Mouse (Mus musculus): ENCODE data around the gene Slc15a2. TPM values are rescaled to one million over a fixed set of nuclear protein-coding genes. Genes with fewer than 3 reads are reported as not detected.

Slc15a2 gene
- polyA plus RNA-seq, 1 experiment from 2014 or later, result 2.1 TPM

DNA sequence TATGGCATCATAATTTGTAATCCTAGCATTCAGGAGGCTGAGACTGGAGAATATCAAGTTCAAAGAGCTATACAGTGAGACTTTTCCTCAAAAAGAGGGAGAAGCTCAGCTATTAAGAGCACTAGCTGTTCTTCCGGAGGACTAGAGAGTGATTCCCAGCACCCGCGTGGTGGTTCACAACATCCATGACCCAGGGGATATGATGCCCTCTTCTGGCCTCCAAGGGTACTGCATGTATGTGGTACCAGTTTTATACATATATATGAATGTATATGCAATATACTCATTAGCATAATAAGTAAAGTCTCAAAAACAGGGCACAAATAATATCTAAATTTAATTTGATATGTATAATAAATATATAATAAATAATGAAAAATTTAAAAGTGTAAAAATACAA is 17.6 kb upstream of the Slc15a2 start:
- no peak for ATAC-seq
- Histone ChIP-seq H3K36me3 (no peaks in the 10 kb centered on the region), H3K4me2 (no peak overlapping the region), H3K9me3 (replicated peaks) (no peaks in the 10 kb centered on the region; the same call in 1 of the 2 replicates), H3K27ac (no peak overlapping the region), H3K4me1 (no peaks in the 10 kb centered on the region), H3K4me3 (no peak overlapping the region), H3K9ac (no peak overlapping the region), H3K27me3 (replicated peaks) (no peaks in the 10 kb centered on the region)
- 78% methylated on average over 3 of the region's 3 CpGs for WGBS (ENCODE audit: insufficient replicate concordance)

DNA sequence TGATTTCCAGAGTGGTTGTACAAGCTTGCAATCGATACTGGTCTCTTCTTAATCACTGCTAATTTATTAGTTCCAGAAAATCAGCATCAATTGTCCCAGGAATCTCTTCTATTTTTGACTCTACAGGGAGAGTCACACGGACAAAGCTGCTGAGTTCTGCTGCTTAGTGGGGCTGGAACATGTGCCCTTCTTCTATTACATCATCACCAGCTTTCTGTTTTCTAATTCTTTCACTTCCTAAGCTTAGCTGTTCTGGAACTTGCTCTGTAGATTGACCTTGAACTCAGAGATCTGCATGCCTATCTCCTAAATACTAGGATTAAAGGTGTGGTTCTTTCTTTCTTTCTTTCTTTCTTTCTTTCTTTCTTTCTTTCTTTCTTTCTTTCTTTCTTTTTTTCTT is 13.6 kb upstream of the Slc15a2 start:
- Histone ChIP-seq H3K4me3 (no peak overlapping the region), H3K9me3 (replicated peaks) (no peaks in the 10 kb centered on the region; the same call in 1 of the 2 replicates), H3K27me3 (replicated peaks) (no peaks in the 10 kb centered on the region), H3K4me2 (no peak overlapping the region), H3K36me3 (no peaks in the 10 kb centered on the region), H3K4me1 (no peaks in the 10 kb centered on the region), H3K9ac (no peak overlapping the region), H3K27ac (no peak overlapping the region)
- 41% methylated on average over 2 of the region's 2 CpGs for WGBS (ENCODE audit: insufficient replicate concordance)
- ATAC-seq, result no peak

DNA sequence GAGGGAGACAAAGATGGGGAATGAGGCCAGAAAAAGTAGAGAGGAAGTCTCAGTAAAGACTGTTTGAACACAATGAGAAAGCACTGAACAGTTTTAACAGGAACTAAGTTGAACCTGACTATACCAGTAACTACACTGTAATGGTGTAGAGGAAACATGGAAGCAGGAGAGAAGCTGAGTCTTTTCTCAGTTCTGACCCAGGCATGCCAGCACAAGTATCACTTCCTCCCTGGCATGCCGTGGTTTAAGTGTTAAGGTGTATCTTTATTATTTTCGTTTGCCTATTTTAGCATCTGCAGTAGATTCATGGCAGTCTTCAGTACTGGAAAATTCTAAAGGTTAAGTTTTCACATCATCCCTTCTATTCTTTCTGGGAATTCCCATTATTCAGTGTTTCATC is 10.2 kb upstream of the Slc15a2 start:
- Histone ChIP-seq H3K9me3 (replicated peaks) (no peaks in the 10 kb centered on the region), H3K27ac (no peak overlapping the region)
- WGBS (ENCODE audit: insufficient replicate concordance), result 53% methylated on average over 2 of the region's 2 CpGs

DNA sequence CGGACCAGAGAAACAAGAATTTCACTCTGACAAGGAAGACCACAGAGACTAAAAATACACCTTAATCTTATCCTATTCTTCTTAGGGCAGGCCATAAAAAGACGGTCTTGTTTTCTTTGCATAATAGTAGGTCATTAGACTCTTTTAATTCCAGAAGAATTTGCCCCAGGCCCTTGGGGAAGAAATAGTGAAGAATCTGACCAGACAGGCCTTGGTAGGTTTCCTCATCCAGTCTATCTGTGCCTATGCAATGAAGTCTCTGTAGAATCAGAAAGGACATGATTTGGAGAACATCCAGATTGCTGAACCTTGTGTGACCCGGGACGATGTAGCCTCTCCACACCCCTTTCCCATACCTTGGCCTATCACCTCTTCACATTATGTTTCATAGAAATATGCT is 5.4 kb upstream of the Slc15a2 start:
- Histone ChIP-seq H3K4me3 (no peak overlapping the region), H3K27me3 (replicated peaks) (no peaks in the 10 kb centered on the region), H3K9me3 (replicated peaks) (no peaks in the 10 kb centered on the region), H3K9ac (no peak overlapping the region), H3K4me2 (no peak overlapping the region), H3K36me3 (no peaks in the 10 kb centered on the region), H3K4me1 (no peaks in the 10 kb centered on the region), H3K27ac (no peak overlapping the region)
- no peak for ATAC-seq
- 70% methylated on average over 4 of the region's 4 CpGs for WGBS (ENCODE audit: insufficient replicate concordance)

More for the DNA sequence above, 10.2 kb upstream of the Slc15a2 start:
- H3K9ac ChIP-seq, result no peak overlapping the region
- H3K27me3 ChIP-seq (replicated peaks), result no peaks in the 10 kb centered on the region
- no peaks in the 10 kb centered on the region for H3K36me3 ChIP-seq
- no peak overlapping the region for H3K4me2 ChIP-seq
- ATAC-seq, result no peak
- H3K4me3 ChIP-seq, result no peak overlapping the region
- H3K4me1 ChIP-seq, result no peaks in the 10 kb centered on the region

DNA sequence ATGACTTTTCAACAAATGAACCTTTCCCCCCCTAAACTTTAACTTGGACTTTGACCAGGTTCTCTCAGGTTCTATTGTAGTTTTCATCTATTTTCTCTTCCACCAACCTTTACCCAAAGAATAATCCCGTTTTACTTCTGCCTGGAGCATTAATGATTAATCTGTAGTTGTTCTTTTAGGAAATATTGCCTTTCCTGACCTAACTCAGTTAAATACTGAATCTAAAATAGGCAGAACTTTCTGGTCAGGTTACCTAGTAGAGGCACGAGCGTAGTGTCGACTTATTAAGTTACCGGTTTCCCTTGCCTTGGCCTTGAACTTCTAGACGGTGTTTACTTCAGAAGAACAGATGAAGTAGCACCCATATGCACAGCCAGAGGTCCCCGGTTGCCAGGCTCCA is 1.7 kb upstream of the Slc15a2 start:
- H3K27me3 ChIP-seq (replicated peaks), result no peaks in the 10 kb centered on the region
- 64% methylated on average over 7 of the region's 7 CpGs for WGBS (ENCODE audit: insufficient replicate concordance)
- no peaks in the 10 kb centered on the region for H3K4me1 ChIP-seq
- no peaks in the 10 kb centered on the region for H3K9me3 ChIP-seq (replicated peaks)
- no peak overlapping the region for H3K4me2 ChIP-seq
- no peak overlapping the region for H3K27ac ChIP-seq
- ATAC-seq, result no peak
- H3K9ac ChIP-seq, result no peak overlapping the region
- H3K4me3 ChIP-seq, result no peak overlapping the region
- H3K36me3 ChIP-seq, result no peaks in the 10 kb centered on the region

DNA sequence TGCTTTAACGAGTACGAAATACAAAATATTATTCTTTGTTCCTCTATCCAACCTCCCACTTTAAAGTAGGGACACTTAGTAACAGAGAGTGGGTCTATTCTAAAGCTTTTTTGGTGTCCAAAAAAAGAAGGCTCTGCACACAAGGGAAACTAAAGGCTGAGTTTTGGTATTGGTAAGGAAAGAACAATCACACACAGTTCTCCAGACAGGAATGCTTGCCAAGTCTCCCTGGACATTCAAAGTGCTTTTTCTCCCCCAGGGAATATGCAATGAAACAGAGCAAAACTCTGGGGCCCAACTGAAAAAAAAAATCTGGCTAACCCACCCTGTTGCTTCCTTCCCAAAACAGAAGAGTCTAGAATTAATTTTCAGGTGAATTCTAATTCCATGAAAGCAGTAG is 616 bp downstream of the Slc15a2 start:
- Histone ChIP-seq H3K4me3 (no peak overlapping the region), H3K27ac (no peak overlapping the region), H3K4me1 (no peaks in the 10 kb centered on the region), H3K36me3 (no peaks in the 10 kb centered on the region), H3K9me3 (replicated peaks) (no peaks in the 10 kb centered on the region), H3K4me2 (no peak overlapping the region), H3K9ac (no peak overlapping the region), H3K27me3 (replicated peaks) (no peaks in the 10 kb centered on the region)
- ATAC-seq, result no peak
- 81% methylated on average over 2 of the region's 2 CpGs for WGBS (ENCODE audit: insufficient replicate concordance)

DNA sequence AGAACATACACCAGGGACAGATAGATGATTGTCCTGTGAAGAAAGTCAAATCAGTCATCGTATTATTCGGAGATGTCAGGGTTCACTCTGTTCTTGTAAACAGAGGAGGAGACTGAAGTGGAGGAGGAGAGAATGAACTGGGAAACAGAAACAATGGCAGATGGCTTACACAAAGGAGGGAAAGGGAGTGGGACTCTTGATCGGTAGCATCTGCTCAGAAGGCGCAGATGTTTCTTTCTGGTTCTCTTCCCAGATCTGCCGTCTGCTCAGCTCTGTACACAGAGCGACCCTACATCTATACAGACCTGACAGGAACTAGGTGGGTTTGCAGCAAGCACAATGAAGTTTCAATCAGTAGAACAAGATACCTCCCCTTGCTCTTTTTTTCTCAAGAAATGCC is 9.1 kb downstream of the Slc15a2 start:
- no peak for ATAC-seq
- Histone ChIP-seq H3K4me1 (no peaks in the 10 kb centered on the region), H3K4me2 (no peak overlapping the region), H3K27me3 (replicated peaks) (0 out of 2 replicates have a peak, but pooled peaks cover 2% of the 10 kb centered on the region), H3K4me3 (no peak overlapping the region), H3K9me3 (replicated peaks) (no peaks in the 10 kb centered on the region), H3K36me3 (no peaks in the 10 kb centered on the region), H3K9ac (no peak overlapping the region), H3K27ac (no peak overlapping the region)
- 73% methylated on average over 6 of the region's 6 CpGs for WGBS (ENCODE audit: insufficient replicate concordance)

DNA sequence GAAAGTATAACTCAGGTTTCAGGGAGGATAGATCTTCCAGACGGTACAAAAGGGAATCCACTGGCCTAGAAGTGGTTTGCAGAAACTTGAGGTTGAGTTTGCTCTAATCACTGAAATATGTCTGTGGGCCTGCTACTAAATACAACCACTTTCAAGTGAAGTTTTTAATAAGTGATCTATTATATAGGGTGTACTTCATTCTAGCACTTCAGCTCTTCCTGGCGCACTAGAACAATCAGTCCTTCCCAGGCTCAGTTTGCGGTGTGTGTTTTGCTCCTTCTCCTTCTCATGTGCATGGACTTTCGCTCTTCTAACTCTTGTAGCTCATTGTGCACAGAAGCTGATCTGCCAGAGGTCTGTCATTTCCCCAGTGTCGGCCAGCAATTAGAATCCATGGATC is 11.8 kb downstream of the Slc15a2 start:
- no peak for ATAC-seq
- H3K36me3 ChIP-seq, result no peaks in the 10 kb centered on the region

DNA sequence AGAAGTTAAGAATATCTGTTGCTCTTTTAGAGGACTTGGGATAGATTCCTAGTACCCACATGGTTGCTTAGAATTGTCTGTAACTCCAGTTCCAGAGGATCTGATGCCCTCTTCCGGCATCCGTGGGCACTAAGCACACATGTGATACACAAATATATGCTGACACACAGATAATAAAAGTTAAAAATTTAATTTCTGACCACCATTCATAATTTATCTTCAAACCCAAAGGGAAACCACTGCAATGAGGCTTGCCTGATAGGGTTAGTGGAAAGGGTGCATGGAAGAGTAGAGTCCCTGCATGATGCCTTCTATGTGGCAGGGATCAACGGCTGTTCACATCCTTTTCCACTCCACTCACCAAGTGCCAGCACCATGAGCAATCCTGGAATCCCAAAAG is 13.1 kb downstream of the Slc15a2 start:
- no peak overlapping the region for H3K27ac ChIP-seq
- no peaks in the 10 kb centered on the region for H3K36me3 ChIP-seq
- 0 out of 2 replicates have a peak, but pooled peaks cover 2% of the 10 kb centered on the region for H3K27me3 ChIP-seq (replicated peaks)
- no peak overlapping the region for H3K4me3 ChIP-seq
- no peaks in the 10 kb centered on the region for H3K4me1 ChIP-seq
- no peaks in the 10 kb centered on the region for H3K9me3 ChIP-seq (replicated peaks)
- WGBS (ENCODE audit: insufficient replicate concordance), result 78% methylated on average over 3 of the region's 3 CpGs
- H3K9ac ChIP-seq, result no peak overlapping the region
- no peak for ATAC-seq
- no peak overlapping the region for H3K4me2 ChIP-seq

More for the DNA sequence above, 11.8 kb downstream of the Slc15a2 start:
- H3K4me2 ChIP-seq, result no peak overlapping the region
- 73% methylated on average over 5 of the region's 5 CpGs for WGBS (ENCODE audit: insufficient replicate concordance)
- no peak overlapping the region for H3K9ac ChIP-seq
- H3K27me3 ChIP-seq (replicated peaks), result 0 out of 2 replicates have a peak, but pooled peaks cover 2% of the 10 kb centered on the region
- H3K27ac ChIP-seq, result no peak overlapping the region
- no peaks in the 10 kb centered on the region for H3K4me1 ChIP-seq
- H3K9me3 ChIP-seq (replicated peaks), result no peaks in the 10 kb centered on the region
- no peak overlapping the region for H3K4me3 ChIP-seq

DNA sequence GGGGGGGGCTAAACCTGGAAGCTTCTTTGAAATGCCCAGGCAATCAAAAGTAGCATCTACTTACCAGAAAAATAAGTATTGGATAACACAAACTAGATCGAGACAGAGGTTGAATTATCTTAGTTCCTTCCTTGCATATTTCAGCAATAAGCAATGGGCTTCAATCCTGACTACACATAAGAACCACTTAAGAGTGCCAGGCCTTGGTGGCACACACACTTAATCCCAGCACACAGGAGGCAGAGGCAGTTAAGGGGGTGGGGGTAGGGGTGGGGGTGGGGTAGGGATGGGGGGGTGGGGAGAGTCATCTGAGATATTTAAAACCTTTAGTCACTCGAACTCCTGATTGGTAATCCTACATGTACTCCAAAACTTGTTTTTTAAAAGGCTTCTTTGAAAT is 13.5 kb downstream of the Slc15a2 start:
- Histone ChIP-seq H3K4me1 (no peaks in the 10 kb centered on the region), H3K9ac (no peak overlapping the region), H3K27ac (no peak overlapping the region), H3K36me3 (no peaks in the 10 kb centered on the region), H3K4me2 (no peak overlapping the region), H3K27me3 (replicated peaks) (0 out of 2 replicates have a peak, but pooled peaks cover 2% of the 10 kb centered on the region), H3K9me3 (replicated peaks) (no peaks in the 10 kb centered on the region), H3K4me3 (no peak overlapping the region)
- 61% methylated on average over 2 of the region's 2 CpGs for WGBS (ENCODE audit: insufficient replicate concordance)
- no peak for ATAC-seq

DNA sequence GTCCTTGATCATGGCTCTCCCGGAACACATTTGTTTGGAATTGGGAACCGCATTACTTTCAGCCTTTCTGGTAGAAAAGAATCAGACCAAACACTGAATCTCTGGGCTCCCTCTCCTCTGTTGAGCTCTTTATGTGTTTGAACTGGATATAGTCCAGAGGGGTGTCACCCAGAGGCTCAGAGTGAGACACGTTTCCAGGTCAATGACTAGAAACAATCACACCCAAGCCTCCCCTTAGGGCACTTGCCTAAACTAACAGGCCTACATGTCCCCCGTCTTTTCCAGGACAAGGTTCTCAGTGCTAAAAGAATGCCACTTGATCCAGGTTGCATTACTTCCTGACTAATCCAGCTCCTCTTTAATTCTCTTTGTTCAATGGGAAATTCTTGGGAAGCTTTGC is 13.9 kb downstream of the Slc15a2 start:
- H3K4me1 ChIP-seq, result no peaks in the 10 kb centered on the region
- H3K9ac ChIP-seq, result no peak overlapping the region
- H3K27me3 ChIP-seq (replicated peaks), result 0 out of 2 replicates have a peak, but pooled peaks cover 2% of the 10 kb centered on the region
- no peak for ATAC-seq
- H3K27ac ChIP-seq, result no peak overlapping the region
- H3K36me3 ChIP-seq, result no peaks in the 10 kb centered on the region
- H3K4me2 ChIP-seq, result no peak overlapping the region
- no peak overlapping the region for H3K4me3 ChIP-seq
- 77% methylated on average over 4 of the region's 4 CpGs for WGBS (ENCODE audit: insufficient replicate concordance)
- no peaks in the 10 kb centered on the region for H3K9me3 ChIP-seq (replicated peaks)

DNA sequence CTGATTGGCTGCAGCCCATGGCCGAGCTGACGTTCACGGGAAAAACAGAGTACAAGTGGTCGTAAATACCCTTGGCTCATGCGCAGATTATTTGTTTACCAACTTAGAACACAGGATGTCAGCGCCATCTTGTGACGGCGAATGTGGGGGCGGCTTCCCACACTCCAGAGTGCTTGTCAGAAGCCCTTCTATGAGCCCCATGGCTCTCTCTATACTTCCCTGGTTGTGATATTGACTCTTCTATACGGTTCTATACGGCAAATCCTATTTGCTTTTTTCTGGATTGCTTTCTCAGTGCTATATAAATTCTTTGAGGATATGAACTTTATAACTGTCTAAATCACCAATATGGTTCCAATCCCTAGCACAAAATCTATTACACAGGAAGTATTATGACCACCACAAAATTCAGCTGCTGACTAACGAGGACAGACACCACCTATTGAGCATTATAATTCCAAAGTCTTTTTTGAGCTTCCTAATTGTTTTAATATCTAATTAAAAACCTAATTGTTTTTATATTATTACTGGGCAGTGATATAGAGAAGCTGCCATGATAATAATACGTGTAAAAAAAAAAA is 14.5 kb downstream of the Slc15a2 start:
- Histone ChIP-seq H3K27me3 (replicated peaks) (no peaks in the 10 kb centered on the region), H3K27ac (no peak overlapping the region), H3K9me3 (replicated peaks) (no peaks in the 10 kb centered on the region), H3K4me3 (no peak overlapping the region), H3K4me2 (0 out of 2 replicates have a peak overlapping the region, but pooled peaks have one; percentile 8), H3K9ac (no peak overlapping the region), H3K36me3 (no peaks in the 10 kb centered on the region), H3K4me1 (no peaks in the 10 kb centered on the region)
- peak; percentile 58; the same call in 1 of the 2 replicates for ATAC-seq
- WGBS (ENCODE audit: insufficient replicate concordance), result 63% methylated on average over 9 of the region's 13 CpGs

DNA sequence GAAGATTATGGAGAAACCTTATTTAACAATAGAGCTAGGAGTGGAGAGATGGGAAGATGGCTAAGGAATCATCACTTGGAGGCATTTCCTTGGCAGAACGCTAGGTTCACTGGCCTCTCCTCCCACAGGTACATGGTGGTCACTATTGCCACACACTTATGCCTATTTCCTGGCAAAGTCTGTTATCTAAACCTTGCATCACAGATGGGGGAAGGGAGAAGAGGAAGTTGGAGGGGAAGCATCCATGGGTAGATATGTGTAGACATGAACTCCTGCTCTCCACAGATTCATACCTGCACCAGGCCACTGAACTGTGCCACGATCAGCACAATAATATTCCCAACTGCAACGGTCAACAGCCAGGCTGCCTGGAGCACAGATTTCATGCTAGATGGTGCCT is 32.8 kb downstream of the Slc15a2 start:
- ATAC-seq, result no peak
- WGBS (ENCODE audit: insufficient replicate concordance), result 55% methylated on average over 3 of the region's 3 CpGs
- Histone ChIP-seq H3K36me3 (peaks cover 8% of the 10 kb centered on the region; the same call in 1 of the 2 replicates), H3K4me1 (no peaks in the 10 kb centered on the region), H3K4me2 (no peak overlapping the region), H3K4me3 (no peak overlapping the region), H3K9me3 (replicated peaks) (no peaks in the 10 kb centered on the region), H3K9ac (no peak overlapping the region), H3K27ac (no peak overlapping the region), H3K27me3 (replicated peaks) (no peaks in the 10 kb centered on the region)
